Mouse (Mus musculus): ENCODE measurements around the gene Olfr1453.
"Not testable (repeated sequence)": the region's sequence is repeated elsewhere in the genome, so short reads cannot be mapped to it uniquely, and the experiment has no call there.

The Olfr1453 gene

DNA sequence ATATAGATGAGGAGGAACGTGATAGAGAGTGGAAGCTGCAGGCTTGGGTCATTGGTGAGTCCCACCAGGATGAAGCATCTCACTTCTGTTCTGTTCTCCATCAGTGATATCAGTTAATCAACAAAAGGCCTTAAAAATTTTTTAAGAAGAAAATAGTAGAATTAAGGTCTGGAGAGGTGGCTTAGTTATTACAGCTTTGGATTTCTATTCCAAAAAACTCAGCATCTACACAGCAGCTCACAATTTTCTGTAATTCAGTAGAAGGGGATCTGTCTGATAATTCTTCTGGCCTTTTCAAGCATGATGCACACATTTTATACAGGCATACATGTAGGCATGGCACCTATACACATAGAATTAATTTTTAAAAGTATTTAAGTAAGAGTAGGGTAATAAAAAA, at the start of gene Olfr1453:
Olfr1453 (minus strand) TSS at position 101 of the 400 bp plus-strand sequence.
- no peak for DNase-seq (ENCODE audit: extremely low spot score)

DNA sequence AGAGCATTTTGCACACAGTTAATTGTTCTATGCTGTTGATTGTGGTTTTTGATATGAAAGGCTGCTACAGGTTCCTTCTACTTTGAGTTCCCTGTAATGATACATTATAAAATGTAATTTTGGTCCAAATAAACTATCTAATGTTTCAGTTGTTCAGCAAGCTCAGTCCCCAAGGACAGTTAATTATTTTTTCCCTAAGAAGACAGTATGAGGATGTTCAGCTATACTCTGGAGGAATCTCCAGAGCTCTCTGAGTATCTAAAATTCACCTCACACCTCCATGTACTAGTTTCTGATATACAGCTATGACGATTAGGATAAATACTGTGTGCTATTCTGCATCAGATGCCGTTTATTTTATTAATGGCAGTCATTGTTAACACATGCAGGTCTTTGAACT, 32.2 kb upstream of the Olfr1453 start, which contains the start of gene Olfr1454:
Olfr1454 (plus strand) TSS at position 301 of the 400 bp plus-strand sequence.
- DNase-seq (ENCODE audit: extremely low spot score), result no peak

DNA sequence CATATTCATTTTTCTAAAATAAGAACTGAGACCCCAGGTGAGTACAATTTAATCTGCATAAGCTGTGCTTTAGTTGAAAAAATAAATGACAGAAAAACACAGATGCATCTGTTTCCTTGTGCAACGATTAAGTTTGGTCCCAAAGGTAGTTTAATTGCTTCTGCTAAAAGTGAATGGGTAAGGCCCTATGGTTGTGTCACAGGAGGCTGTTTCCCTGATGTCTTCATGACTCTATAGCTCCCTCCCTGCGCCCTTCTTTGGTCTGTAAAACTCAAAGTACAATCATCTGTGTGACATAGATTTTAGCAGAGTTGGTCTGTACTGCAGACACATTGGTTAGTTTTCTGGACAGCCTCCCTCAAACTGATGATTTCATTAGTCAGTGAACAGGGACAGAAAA, 33.4 kb downstream of the Olfr1453 start, which contains the start of gene Olfr1451:
Olfr1451 (plus strand) TSS at position 301 of the 400 bp plus-strand sequence.
- no peak for DNase-seq (ENCODE audit: extremely low spot score)

DNA sequence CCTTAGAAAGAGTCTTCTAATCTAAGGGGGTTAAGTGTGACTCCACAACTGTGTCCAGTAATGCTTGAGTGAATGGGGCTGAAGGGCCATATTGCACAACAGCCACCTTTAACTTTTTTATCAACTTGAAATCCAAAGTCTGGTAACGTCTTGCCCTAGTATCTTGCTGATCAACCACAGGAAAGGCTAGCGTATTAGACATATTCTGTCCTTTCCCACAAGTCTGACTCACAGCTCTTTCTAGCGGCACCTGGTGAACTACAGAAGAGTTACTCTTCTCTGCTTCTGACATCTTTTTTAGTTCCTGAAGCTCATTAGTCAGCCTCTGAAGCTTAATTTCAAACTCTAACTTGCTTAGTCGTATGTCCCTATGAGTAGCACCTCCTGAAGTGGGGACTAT, 35.8 kb downstream of the Olfr1453 start:
- not testable (repeated sequence) for DNase-seq (ENCODE audit: extremely low spot score)
